Mouse (Mus musculus) stomach, postnatal 0 days (tissue): ENCODE data around the gene Rap2a. TPM values are rescaled to one million over a fixed set of nuclear protein-coding genes. Genes with fewer than 3 reads are reported as not detected.

Experiments
- ATAC-seq: fragments of 200-750 bp; cut with Nextera tagmentation; 2 replicates; pipeline ENCODE4 v1.8.0; 2017; ENCODE audit not compliant: low FRiP score, low TSS enrichment
- DNase-seq: peaks from one replicate; pipeline ENCODE4 v3.0.0-alpha.2; 2016; ENCODE audit warnings: low spot score
- H3K27ac ChIP-seq: fragments of 300-500 bp; sonication (generic); replicated peaks from 2 replicates; pipeline ENCODE4 v1.5.1; 2014; ENCODE audit warnings: mild to moderate bottlenecking, control low read depth
- H3K27me3 ChIP-seq: fragments of 300-500 bp; sonication (generic); 2 replicates; pipeline ENCODE4 v1.6.1; 2014; ENCODE audit warnings: low read length; ENCODE audit not compliant: control insufficient read depth, insufficient read depth
- H3K36me3 ChIP-seq: fragments of 300-500 bp; sonication (generic); 2 replicates; pipeline ENCODE4 v1.6.1; 2014; ENCODE audit warnings: low read length, mixed read lengths; ENCODE audit not compliant: control insufficient read depth, insufficient read depth
- H3K4me1 ChIP-seq: fragments of 300-500 bp; sonication (generic); replicated peaks from 2 replicates; pipeline ENCODE4 v1.6.1; 2014; ENCODE audit warnings: antibody characterized with exemption; ENCODE audit not compliant: control insufficient read depth, insufficient read depth
- H3K4me2 ChIP-seq: fragments of 300-500 bp; sonication (generic); replicated peaks from 2 replicates; pipeline ENCODE4 v1.6.1; 2014; ENCODE audit warnings: low read depth, mild to moderate bottlenecking, control low read depth, moderate library complexity
- H3K4me3 ChIP-seq: fragments of 300-500 bp; sonication (generic); 2 replicates; pipeline ENCODE4 v1.5.1; 2014; ENCODE audit warnings: low read depth, low read length, control low read depth
- H3K9ac ChIP-seq: fragments of 300-500 bp; sonication (generic); 2 replicates; pipeline ENCODE4 v1.6.1; 2014; ENCODE audit warnings: mild to moderate bottlenecking, low read length, control low read depth, mixed read lengths
- H3K9me3 ChIP-seq: fragments of 300-500 bp; sonication (generic); 2 replicates; pipeline ENCODE4 v1.6.1; 2016; ENCODE audit warnings: low read length; ENCODE audit not compliant: control insufficient read depth
- CTCF ChIP-seq: IDR thresholded peaks from 2 replicates; pipeline ENCODE4 v1.5.1; 2016; ENCODE audit warnings: antibody characterized with exemption, low read depth, mild to moderate bottlenecking, moderate library complexity
- EP300 ChIP-seq: optimal IDR thresholded peaks from 2 replicates; pipeline ENCODE3; 2016; ENCODE audit warnings: antibody characterized with exemption
- WGBS: fragments of 180-500 bp; shearing (Covaris S2); extraction: QIAGEN DNeasy Blood & Tissue Kit; methylation state at CpG from one replicate; pipeline ENCODE4 v1.1.7; 2014; 5-methylcytosine and 5-hydroxymethylcytosine counted together
- polyA plus RNA-seq: library from polyadenylated mRNA; unstranded; fragments of >200 nt; fragmentation: Nextera tagmentation; extraction: Ambion mirVana; gene quantifications from 2 replicates; pipeline ENCODE4 v1.2.1, GENCODE M21; 2015

Gene Rap2a
- polyA plus RNA-seq, 1 experiment from 2014 or later: 11.7 TPM

DNA sequence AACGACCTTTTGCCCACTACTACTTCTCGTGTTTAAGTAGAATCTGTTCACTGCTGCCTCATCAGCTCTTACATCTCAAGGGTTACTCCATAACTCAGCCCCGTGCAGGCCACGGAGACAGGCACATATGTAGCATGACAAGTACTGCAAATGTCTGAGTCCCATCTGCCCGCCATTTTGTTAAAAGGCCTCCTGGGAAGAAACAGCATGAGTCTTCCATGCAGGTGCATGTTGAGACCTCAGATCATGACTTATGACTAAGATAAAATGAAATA is 31.1 kb downstream of the Rap2a start:
- H3K9me3 ChIP-seq: no peaks in the 10 kb centered on the region
- no peak overlapping the region for H3K9ac ChIP-seq
- H3K4me3 ChIP-seq: no peak overlapping the region
- no peaks in the 10 kb centered on the region for H3K4me1 ChIP-seq
- no peak overlapping the region for H3K4me2 ChIP-seq
- H3K27me3 ChIP-seq: no peaks in the 10 kb centered on the region
- DNase-seq (no peak), ATAC-seq (no peak)
- WGBS: 88% methylated on average over 5 of the region's 5 CpGs
- H3K27ac ChIP-seq: no peak overlapping the region
- TF ChIP-seq CTCF (no peak), EP300 (no peak)
- 0 out of 2 replicates have a peak, but pooled peaks cover 3% of the 10 kb centered on the region for H3K36me3 ChIP-seq

DNA sequence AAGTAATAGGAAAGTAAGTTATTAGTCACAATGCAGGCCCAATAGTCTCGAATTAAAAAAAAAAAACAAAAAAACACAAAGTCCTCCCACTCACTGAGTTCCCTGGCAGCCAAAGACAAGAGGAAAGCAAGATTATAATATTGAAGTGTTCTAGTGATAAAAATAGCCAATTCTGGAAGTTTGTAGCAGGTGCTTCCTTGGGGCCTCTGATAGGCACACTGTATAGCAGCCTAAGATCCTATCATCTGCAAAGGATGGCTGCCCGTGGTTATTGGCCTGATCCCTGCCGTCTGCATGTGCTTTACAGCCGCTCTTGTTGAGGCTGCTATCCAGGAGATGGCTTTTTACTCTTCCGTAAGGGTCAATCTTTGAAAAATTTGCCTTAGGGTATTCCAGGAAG is 33.6 kb downstream of the Rap2a start:
- 84% methylated on average over 5 of the region's 5 CpGs for WGBS
- DNase-seq (no peak), ATAC-seq (no peak)
- H3K4me2 ChIP-seq: no peak overlapping the region
- TF ChIP-seq CTCF (no peak), EP300 (no peak)
- no peak overlapping the region for H3K27ac ChIP-seq
- no peaks in the 10 kb centered on the region for H3K4me1 ChIP-seq
- no peaks in the 10 kb centered on the region for H3K9me3 ChIP-seq
- H3K4me3 ChIP-seq: no peak overlapping the region
- H3K9ac ChIP-seq: no peak overlapping the region
- H3K36me3 ChIP-seq: no peaks in the 10 kb centered on the region
- H3K27me3 ChIP-seq: no peaks in the 10 kb centered on the region

DNA sequence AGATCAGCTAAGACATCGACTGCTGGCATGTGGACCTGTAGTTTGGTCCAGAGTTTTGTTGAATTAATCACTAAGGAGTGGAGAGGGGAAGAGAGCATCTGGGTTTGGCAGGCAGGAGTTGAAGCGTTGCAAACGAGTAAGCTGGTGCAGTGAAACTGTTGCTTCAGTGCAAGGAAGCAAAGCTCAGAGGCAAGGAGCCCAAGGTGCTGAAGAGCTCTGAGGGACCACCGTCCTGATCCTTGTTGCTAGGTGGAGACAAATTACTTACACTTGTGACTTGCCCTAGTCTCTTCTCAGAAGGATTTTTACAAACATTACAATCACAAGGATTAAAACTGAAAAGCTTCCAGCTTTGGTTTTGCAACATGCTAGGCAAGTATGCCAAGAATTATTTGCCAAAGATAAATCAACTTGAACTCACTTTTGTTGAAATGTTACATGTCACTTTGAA is 36.6 kb downstream of the Rap2a start:
- H3K4me1 ChIP-seq: no peaks in the 10 kb centered on the region
- H3K36me3 ChIP-seq: no peaks in the 10 kb centered on the region
- no peak for ATAC-seq
- H3K9me3 ChIP-seq: no peaks in the 10 kb centered on the region
- no peaks in the 10 kb centered on the region for H3K27me3 ChIP-seq
- no peak overlapping the region for H3K4me2 ChIP-seq
- no peak overlapping the region for H3K4me3 ChIP-seq
- no peak for DNase-seq
- 20% methylated on average over 4 of the region's 4 CpGs for WGBS
- H3K27ac ChIP-seq: 0 out of 2 replicates have a peak overlapping the region, but pooled peaks have one; percentile 41
- TF ChIP-seq CTCF (no peak), EP300 (no peak)
- H3K9ac ChIP-seq: no peak overlapping the region

DNA sequence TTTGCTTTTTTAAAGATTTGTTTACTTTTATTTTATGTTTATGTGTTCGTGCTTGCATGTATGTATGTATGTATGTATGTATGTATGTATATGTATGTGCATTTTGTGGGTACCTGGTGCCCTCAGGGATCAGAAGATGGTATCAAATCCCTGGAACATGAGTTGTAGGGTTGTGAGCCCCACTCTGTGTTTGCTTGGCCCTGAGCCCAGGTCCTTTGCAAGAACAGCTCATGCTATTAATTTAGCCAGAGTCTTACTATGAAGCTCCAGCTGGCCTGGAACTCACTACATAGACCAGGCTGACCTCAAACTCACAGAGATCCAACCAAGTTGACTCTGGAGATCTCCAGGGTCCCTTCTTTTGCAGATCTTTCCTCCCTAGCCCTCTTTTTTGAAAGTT is 37.1 kb downstream of the Rap2a start:
- H3K4me2 ChIP-seq: no peak overlapping the region
- H3K9ac ChIP-seq: no peak overlapping the region
- H3K27ac ChIP-seq: no peak overlapping the region
- no peaks in the 10 kb centered on the region for H3K36me3 ChIP-seq
- WGBS: 34% methylated on average over 1 of the region's 1 CpGs
- H3K9me3 ChIP-seq: no peaks in the 10 kb centered on the region
- DNase-seq (no peak), ATAC-seq (no peak)
- H3K4me3 ChIP-seq: no peak overlapping the region
- H3K27me3 ChIP-seq: no peaks in the 10 kb centered on the region
- H3K4me1 ChIP-seq: no peaks in the 10 kb centered on the region
- TF ChIP-seq EP300 (no peak), CTCF (no peak)

DNA sequence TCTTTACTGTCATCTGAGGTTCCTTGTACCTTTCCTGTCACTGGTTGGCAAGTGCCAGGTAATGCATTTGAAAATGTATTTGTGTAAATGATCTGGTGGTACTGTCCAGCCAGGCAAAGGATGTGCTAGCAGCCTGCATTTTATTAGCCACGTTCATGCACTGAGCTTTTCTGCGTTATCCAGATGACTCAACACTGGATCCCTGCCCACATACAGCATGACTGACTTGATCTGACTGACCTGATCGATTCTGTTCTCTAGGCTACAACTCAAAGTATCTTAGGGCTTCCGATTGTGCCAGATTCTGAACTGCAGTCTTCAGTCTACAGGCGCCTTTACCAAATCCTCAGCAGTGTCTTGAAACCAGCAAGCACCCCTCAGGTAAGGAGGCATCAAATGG is 40.5 kb downstream of the Rap2a start:
- H3K9ac ChIP-seq: no peak overlapping the region
- ATAC-seq: no peak
- H3K4me1 ChIP-seq: no peaks in the 10 kb centered on the region
- H3K4me3 ChIP-seq: no peak overlapping the region
- no peaks in the 10 kb centered on the region for H3K9me3 ChIP-seq
- H3K27me3 ChIP-seq: no peaks in the 10 kb centered on the region
- no peak overlapping the region for H3K27ac ChIP-seq
- TF ChIP-seq EP300: no peak
- no peak for TF ChIP-seq CTCF
- H3K4me2 ChIP-seq: no peak overlapping the region
- H3K36me3 ChIP-seq: no peaks in the 10 kb centered on the region
- DNase-seq: no peak
- WGBS: 65% methylated on average over 5 of the region's 5 CpGs

DNA sequence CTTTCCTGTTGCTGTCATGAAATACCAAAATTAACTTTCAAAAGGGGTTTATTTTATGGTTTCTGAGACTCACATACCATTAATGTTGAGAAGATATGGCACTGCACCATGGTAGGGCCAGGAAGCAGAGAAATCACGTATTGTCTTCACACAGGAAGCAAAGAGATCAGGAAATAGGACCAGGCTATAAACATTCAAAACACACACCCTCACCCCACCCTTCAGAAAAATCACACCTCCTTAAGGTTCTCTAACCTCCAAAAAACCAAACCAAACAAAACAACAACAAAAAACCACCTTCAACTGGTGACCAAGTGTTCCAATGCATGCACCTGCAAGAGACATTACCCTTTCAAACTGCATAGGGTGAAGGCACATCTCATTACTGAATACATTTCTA is 41.7 kb downstream of the Rap2a start:
- no peak overlapping the region for H3K4me2 ChIP-seq
- H3K9me3 ChIP-seq: no peaks in the 10 kb centered on the region
- TF ChIP-seq EP300: no peak
- no peak for TF ChIP-seq CTCF
- 90% methylated on average over 1 of the region's 1 CpGs for WGBS
- no peak overlapping the region for H3K9ac ChIP-seq
- H3K36me3 ChIP-seq: no peaks in the 10 kb centered on the region
- no peaks in the 10 kb centered on the region for H3K27me3 ChIP-seq
- DNase-seq: no peak
- no peak overlapping the region for H3K27ac ChIP-seq
- H3K4me1 ChIP-seq: no peaks in the 10 kb centered on the region
- H3K4me3 ChIP-seq: no peak overlapping the region
- ATAC-seq: no peak

DNA sequence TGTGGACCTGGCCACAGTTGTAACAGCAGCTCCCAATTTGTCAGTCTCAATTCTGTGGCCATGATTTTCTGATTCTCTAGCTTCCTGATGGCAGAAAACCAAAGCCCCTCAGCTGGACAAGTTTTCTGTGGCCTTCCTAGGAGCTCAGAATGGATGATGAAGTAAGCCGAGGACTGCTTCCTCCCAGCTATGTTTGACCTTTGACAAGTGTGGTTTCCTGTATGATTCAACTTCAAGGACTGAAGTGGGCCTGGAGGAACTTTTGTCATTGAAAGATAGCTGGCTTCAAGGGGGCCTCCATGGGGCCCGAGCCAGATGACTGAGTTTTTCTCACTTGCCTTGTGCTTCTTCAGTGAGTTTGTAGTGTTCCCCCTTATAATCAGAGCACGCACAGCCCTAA is 42.6 kb downstream of the Rap2a start:
- Histone ChIP-seq H3K4me1 (no peaks in the 10 kb centered on the region), H3K4me3 (no peak overlapping the region), H3K4me2 (no peak overlapping the region), H3K27ac (no peak overlapping the region), H3K27me3 (no peaks in the 10 kb centered on the region), H3K9me3 (no peaks in the 10 kb centered on the region), H3K9ac (no peak overlapping the region), H3K36me3 (no peaks in the 10 kb centered on the region)
- no peak for TF ChIP-seq CTCF
- no peak for TF ChIP-seq EP300
- 63% methylated on average over 3 of the region's 3 CpGs for WGBS
- ATAC-seq (no peak), DNase-seq (no peak)
